Mouse (Mus musculus) CD4-positive, CD25-positive, alpha-beta regulatory T cell, adult 2 months (primary cell): ENCODE measurements around the gene Sall1.

Experiments used
- DNase-seq: peaks from one replicate; pipeline ENCODE4 v3.0.0-alpha.2; 2012; ENCODE audit warnings: low read depth, low spot score

Sall1 gene

GRCm38 (mm10) chr8:89043940-89044339, at the start of gene Sall1:
Gene Sall1, minus strand, starts transcription at chr8:89044162.
- DNase-seq: no peak

GRCm38 (mm10) chr8:89089916-89090315, 46.0 kb upstream of the Sall1 start:
- DNase-seq: no peak

GRCm38 (mm10) chr8:89079147-89079546, 35.2 kb upstream of the Sall1 start:
- no peak for DNase-seq

DNA sequence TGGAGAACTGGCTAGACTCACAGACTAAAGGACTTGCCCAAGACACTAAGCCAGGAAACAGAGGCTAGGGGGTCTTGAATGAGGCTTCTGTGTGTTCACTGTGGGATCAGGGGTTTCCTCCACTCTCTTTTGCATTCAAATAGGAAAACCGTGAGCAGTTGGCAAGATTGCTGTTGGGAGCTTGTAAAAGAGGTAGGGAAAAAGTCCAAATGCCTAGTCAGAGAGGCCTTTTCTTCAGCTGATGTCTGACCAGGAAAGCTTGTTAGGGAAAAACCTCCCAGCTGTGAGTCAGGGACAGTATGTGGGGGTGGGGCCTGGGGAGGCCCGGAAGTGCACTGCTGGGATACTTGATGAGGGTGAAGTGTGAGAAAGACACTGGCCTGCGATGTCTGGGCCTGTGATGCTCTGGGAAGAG, 29.0 kb upstream of the Sall1 start:
- DNase-seq: no peak

- no peak for DNase-seq
These were observed 23.5 kb upstream of the Sall1 start for GRCm38 (mm10) chr8:89067499-89067898.

DNA sequence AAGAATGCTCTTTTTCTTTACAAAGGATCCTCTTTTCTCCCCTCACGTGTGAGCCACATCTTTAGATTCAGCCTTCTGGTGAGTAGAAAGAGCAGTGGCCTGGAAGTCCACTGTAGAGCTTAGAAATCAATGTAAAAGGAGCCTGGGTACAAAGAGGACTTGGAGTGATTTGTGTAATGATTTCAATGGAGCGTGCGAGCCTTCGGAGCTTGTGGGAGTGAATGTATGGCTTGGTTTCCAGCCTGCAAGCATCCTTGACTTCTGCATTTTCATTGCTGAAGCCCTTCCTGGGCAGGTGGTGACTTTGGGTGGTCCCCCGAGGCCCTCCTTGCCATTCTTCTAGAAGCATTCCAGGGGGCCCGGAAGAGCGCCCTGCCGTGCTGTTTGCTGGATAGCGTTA, 20.1 kb upstream of the Sall1 start:
- no peak for DNase-seq

- no peak for DNase-seq
These were observed 19.5 kb upstream of the Sall1 start for GRCm38 (mm10) chr8:89063366-89064040.

GRCm38 (mm10) chr8:89060717-89061116, 16.8 kb upstream of the Sall1 start:
- no peak for DNase-seq

DNA sequence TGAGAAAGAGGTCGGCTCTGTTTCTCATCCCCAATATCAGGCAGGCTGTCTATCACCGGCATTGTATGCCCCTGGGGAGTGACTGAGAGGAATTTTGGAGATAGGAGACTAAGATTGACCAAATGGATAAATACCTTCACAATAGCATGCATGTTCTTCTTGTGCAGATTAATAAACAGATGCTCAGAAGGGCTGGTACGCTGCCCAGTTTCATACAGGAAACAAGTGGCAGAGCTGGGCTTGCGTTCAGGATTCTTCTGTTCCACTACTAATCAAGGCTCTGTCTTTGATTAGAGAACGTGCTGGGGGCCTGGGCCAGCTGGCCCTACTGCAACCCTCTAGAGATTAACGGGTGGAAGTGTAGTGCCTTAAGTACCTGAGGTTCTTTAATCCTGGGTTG, 15.5 kb upstream of the Sall1 start:
- no peak for DNase-seq

DNA sequence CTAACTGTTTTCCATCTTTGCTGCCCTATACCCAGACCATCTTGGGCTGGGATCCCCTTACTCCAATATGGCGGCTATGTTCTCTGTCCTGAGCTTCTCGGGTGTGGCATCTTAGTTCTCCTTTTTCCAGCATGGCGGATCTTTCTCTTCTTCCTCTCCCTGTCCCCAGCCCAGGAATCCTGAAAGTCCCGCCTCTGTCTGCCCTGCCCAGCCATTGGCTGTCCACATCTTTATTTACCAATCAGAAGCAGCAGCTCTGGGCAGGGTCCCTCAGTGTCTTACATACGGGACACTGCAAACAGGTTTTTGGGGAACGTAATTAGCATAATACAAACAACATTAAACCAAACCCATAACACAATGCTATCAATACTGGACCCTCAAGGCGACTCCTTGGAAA, 8.9 kb upstream of the Sall1 start:
- no peak for DNase-seq

DNA sequence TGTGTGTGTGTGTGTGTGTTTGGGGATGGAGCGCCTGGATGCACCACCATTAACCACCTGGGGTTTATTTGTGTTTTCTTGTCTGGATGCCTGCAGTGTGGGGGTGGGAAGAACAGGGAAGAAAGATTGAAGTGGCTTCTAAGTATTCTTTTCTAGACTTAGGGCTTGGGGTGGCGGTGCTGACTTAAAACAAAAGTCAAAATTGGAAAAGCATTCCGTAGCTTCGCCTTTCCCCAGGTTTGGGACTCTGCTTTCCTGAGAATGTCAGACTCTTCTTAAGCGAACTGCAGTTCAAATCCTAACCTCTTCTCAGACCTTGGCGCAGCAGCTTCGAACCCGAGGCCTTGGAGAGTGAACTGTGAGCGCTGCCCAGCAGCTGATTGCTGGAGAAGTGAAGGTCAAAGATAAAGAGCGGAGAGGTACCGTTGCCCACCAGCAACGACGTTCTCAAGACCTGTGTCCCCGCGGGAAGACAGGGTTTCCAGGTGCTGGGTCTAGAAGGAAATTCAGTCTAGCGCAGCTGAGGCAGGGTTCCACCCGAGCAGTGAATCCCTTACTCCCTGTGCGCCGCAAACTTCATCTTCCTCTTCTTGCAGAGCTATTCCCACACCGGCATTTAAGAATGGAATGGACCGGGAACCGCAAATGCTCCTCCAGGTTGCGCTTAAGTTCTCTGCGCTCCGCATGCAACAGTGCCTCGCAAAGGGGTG, 2.8 kb upstream of the Sall1 start:
- DNase-seq: no peak

DNA sequence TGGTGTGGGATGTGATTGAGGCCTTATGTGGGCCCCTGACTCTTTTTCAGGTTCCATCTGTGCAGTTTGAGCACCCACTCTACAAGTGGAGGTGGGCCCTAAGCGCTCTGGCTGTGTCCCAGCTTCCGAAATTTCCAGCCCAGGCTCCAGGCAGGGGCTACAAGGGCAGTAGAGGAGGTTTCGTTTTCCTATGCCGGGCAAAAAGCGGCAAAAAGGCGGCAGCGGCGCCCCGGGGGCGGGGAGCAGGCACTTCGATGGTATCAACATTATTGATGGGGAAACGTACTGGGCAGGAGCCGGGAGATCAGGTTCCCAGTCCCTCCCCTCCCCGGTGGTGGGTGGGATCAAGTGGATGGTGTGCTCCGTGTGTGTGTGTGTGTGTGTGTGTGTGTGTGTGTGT, 2.3 kb upstream of the Sall1 start:
- DNase-seq: no peak

GRCm38 (mm10) chr8:89045726-89046125, 1.8 kb upstream of the Sall1 start:
- no peak for DNase-seq

DNA sequence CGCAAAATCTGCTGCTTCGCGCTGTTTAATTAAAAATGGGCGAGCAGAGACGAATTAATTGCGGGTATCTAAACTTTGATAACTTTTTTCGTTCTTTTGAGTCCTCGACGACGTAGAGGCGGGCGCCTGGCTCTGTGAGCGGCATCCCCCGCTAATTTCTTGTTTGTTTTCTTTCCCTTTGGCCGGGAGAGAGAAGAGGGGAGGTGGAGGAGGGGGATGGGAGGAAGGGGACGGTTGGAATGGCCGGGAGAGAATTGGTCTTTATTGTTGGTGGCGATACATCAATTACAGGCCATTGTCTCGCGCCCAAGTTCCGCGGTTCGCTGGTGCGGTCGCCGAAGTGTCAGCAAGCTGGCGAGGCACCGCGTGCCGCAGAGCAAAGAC, 1.2 kb upstream of the Sall1 start:
- no peak for DNase-seq

- DNase-seq: no peak
These were observed 702 bp upstream of the Sall1 start for GRCm38 (mm10) chr8:89044511-89045217.

- DNase-seq: no peak
These were observed 556 bp downstream of the Sall1 start for GRCm38 (mm10) chr8:89043371-89043841.

DNA sequence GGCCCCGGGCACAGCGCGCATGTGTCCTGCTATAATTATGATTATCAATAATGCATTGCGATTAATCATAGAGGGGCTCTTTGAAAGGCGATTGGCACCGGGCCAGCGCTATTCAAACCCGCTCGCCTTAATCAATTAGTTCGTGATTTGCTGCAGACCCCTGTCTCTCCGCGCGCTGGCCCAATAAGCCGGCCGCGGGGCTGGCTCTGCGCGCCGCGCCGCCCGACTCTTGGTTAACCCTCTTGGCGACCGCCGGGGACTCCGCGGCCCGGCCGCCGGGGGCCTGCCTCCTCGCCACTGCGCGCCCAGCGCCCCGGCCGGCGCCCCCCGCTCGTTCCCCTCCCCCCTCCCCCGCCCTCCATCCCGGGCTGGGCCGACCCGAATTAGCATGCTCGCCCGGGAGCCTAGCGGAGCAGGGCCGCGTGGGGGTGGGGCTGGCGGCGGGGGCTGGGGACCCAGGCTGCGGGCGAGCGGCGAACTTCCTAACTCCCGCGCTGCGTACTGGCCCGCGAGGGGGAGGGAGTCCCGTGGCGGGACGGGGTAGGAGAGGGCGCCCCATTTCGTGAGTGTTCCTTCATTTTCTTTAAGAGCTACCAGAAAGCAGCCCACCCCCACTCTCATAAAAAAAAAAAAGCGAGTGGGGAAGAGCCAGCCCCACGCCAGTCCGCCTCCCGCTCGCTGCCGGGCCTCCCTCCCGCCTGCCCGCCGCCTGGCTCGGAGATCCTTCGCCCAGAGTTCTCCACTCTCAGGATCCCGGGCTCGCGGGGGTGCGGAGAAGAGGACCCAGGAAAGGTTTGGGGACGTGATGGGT, 1.2 kb downstream of the Sall1 start:
- DNase-seq: no peak

GRCm38 (mm10) chr8:89042118-89042460, 1.9 kb downstream of the Sall1 start:
- DNase-seq: no peak

GRCm38 (mm10) chr8:89041421-89042117, 2.4 kb downstream of the Sall1 start:
- DNase-seq: no peak

GRCm38 (mm10) chr8:89040751-89041420, 3.1 kb downstream of the Sall1 start:
- no peak for DNase-seq

DNA sequence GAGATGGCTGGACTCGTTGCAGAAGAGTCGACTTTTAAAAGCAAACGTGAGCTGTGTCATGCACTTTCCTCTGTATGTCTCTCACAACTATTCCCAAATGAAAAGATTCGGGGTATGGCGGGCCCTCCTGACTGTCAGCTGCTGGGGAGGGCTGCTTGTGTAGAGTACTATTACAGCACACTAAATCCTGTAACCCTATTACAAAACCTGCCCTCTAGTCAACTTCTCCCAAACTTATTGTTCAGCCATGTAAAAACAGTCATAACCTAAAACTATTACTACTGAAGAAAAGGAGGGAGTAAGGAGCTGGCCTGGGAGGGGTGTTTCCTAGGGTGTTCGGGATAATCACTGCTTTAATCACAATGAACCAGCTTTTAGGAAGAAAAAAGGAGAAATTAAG, 4.1 kb downstream of the Sall1 start:
- no peak for DNase-seq
